Mouse (Mus musculus): ENCODE measurements at regions not wholly inside any gene's neighbourhood (a gene's known extent, or its start where the extent isn't known, plus 50 kb on each side); places are given as distances from the start of the nearest gene placed in this dataset.
"Not testable (repeated sequence)": the region's sequence is repeated elsewhere in the genome, so short reads cannot be mapped to it uniquely, and the experiment has no call there.

- Histone ChIP-seq H3K27me3 (no peaks in the 10 kb centered on the region), H3K4me2 (replicated peaks) (no peak overlapping the region), H3K9me3 (no peaks in the 10 kb centered on the region), H3K4me1 (no peaks in the 10 kb centered on the region), H3K9ac (no peak overlapping the region), H3K36me3 (no peaks in the 10 kb centered on the region), H3K4me3 (no peak overlapping the region), H3K27ac (no peak overlapping the region)
- no peak for ATAC-seq (ENCODE audit: insufficient number of reproducible peaks, insufficient read depth, low FRiP score, low TSS enrichment)
Observed at GRCm38 (mm10) chr4:18620361-18620760, 984.9 kb upstream of the Gm12353 start.

- Histone ChIP-seq H3K27me3 (no peaks in the 10 kb centered on the region), H3K4me3 (no peak overlapping the region), H3K4me1 (no peaks in the 10 kb centered on the region), H3K9ac (no peak overlapping the region), H3K4me2 (replicated peaks) (no peak overlapping the region), H3K27ac (no peak overlapping the region), H3K36me3 (no peaks in the 10 kb centered on the region), H3K9me3 (no peaks in the 10 kb centered on the region)
- ATAC-seq (ENCODE audit: insufficient number of reproducible peaks, insufficient read depth, low FRiP score, low TSS enrichment): no peak
- 82% methylated on average over 2 of the region's 2 CpGs for WGBS
Observed at GRCm38 (mm10) chr4:18639035-18639434, 966.2 kb upstream of the Gm12353 start.

- ATAC-seq (ENCODE audit: insufficient number of reproducible peaks, insufficient read depth, low FRiP score, low TSS enrichment): no peak
- no peak overlapping the region for H3K4me2 ChIP-seq (replicated peaks)
- H3K9ac ChIP-seq: no peak overlapping the region
- H3K36me3 ChIP-seq: no peaks in the 10 kb centered on the region
- no peak overlapping the region for H3K27ac ChIP-seq
- 38% methylated on average over 1 of the region's 1 CpGs for WGBS
- no peaks in the 10 kb centered on the region for H3K4me1 ChIP-seq
- no peak overlapping the region for H3K4me3 ChIP-seq
- no peaks in the 10 kb centered on the region for H3K27me3 ChIP-seq
- no peaks in the 10 kb centered on the region for H3K9me3 ChIP-seq
Observed at GRCm38 (mm10) chr4:18649153-18649552, 956.1 kb upstream of the Gm12353 start.

GRCm38 (mm10) chr4:18685891-18686544, 919.2 kb upstream of the Gm12353 start:
- Histone ChIP-seq H3K4me3 (no peak overlapping the region), H3K27me3 (no peaks in the 10 kb centered on the region), H3K27ac (no peak overlapping the region), H3K9ac (no peak overlapping the region), H3K9me3 (no peaks in the 10 kb centered on the region), H3K36me3 (no peaks in the 10 kb centered on the region), H3K4me2 (replicated peaks) (no peak overlapping the region), H3K4me1 (no peaks in the 10 kb centered on the region)
- WGBS: 81% methylated on average over 3 of the region's 3 CpGs
- ATAC-seq (ENCODE audit: insufficient number of reproducible peaks, insufficient read depth, low FRiP score, low TSS enrichment): no peak

GRCm38 (mm10) chr4:18694076-18694475, 911.2 kb upstream of the Gm12353 start:
- Histone ChIP-seq H3K4me3 (no peak overlapping the region), H3K9ac (no peak overlapping the region), H3K4me2 (replicated peaks) (no peak overlapping the region), H3K27ac (no peak overlapping the region), H3K36me3 (no peaks in the 10 kb centered on the region), H3K27me3 (no peaks in the 10 kb centered on the region), H3K9me3 (no peaks in the 10 kb centered on the region), H3K4me1 (no peaks in the 10 kb centered on the region)
- no peak for ATAC-seq (ENCODE audit: insufficient number of reproducible peaks, insufficient read depth, low FRiP score, low TSS enrichment)

GRCm38 (mm10) chr4:18696246-18696645, 909.0 kb upstream of the Gm12353 start:
- Histone ChIP-seq H3K4me1 (no peaks in the 10 kb centered on the region), H3K9ac (no peak overlapping the region), H3K4me2 (replicated peaks) (no peak overlapping the region), H3K4me3 (no peak overlapping the region), H3K27ac (no peak overlapping the region), H3K27me3 (no peaks in the 10 kb centered on the region), H3K9me3 (no peaks in the 10 kb centered on the region), H3K36me3 (no peaks in the 10 kb centered on the region)
- WGBS: 56% methylated on average over 3 of the region's 3 CpGs
- ATAC-seq (ENCODE audit: insufficient number of reproducible peaks, insufficient read depth, low FRiP score, low TSS enrichment): no peak

- no peaks in the 10 kb centered on the region for H3K4me1 ChIP-seq
- 35% methylated on average over 3 of the region's 3 CpGs for WGBS
- no peak overlapping the region for H3K4me2 ChIP-seq (replicated peaks)
- no peak overlapping the region for H3K27ac ChIP-seq
- H3K4me3 ChIP-seq: no peak overlapping the region
- H3K27me3 ChIP-seq: no peaks in the 10 kb centered on the region
- H3K36me3 ChIP-seq: no peaks in the 10 kb centered on the region
- no peaks in the 10 kb centered on the region for H3K9me3 ChIP-seq
- no peak overlapping the region for H3K9ac ChIP-seq
- ATAC-seq (ENCODE audit: insufficient number of reproducible peaks, insufficient read depth, low FRiP score, low TSS enrichment): no peak
Observed at GRCm38 (mm10) chr4:18744241-18744640, 861.0 kb upstream of the Gm12353 start.

- Histone ChIP-seq H3K4me3 (no peak overlapping the region), H3K9ac (no peak overlapping the region), H3K27ac (no peak overlapping the region), H3K4me2 (replicated peaks) (no peak overlapping the region), H3K9me3 (no peaks in the 10 kb centered on the region), H3K4me1 (no peaks in the 10 kb centered on the region), H3K36me3 (no peaks in the 10 kb centered on the region), H3K27me3 (no peaks in the 10 kb centered on the region)
- ATAC-seq (ENCODE audit: insufficient number of reproducible peaks, insufficient read depth, low FRiP score, low TSS enrichment): 0 out of 2 replicates have a peak, but pooled peaks have one; percentile 77
Observed at GRCm38 (mm10) chr4:18788398-18788797, 816.9 kb upstream of the Gm12353 start.

- Histone ChIP-seq H3K9me3 (no peaks in the 10 kb centered on the region), H3K9ac (no peak overlapping the region), H3K36me3 (no peaks in the 10 kb centered on the region), H3K27me3 (no peaks in the 10 kb centered on the region), H3K4me2 (replicated peaks) (no peak overlapping the region), H3K4me1 (no peaks in the 10 kb centered on the region), H3K4me3 (no peak overlapping the region), H3K27ac (no peak overlapping the region)
- ATAC-seq (ENCODE audit: insufficient number of reproducible peaks, insufficient read depth, low FRiP score, low TSS enrichment): no peak
- 47% methylated on average over 2 of the region's 2 CpGs for WGBS
Observed at GRCm38 (mm10) chr4:18795740-18796394, 809.4 kb upstream of the Gm12353 start.

GRCm38 (mm10) chr4:18796395-18796740, 808.9 kb upstream of the Gm12353 start:
- no peak overlapping the region for H3K9ac ChIP-seq
- H3K4me1 ChIP-seq: no peaks in the 10 kb centered on the region
- no peaks in the 10 kb centered on the region for H3K27me3 ChIP-seq
- 58% methylated on average over 2 of the region's 2 CpGs for WGBS
- no peak for ATAC-seq (ENCODE audit: insufficient number of reproducible peaks, insufficient read depth, low FRiP score, low TSS enrichment)
- no peaks in the 10 kb centered on the region for H3K36me3 ChIP-seq
- H3K4me3 ChIP-seq: no peak overlapping the region
- H3K27ac ChIP-seq: no peak overlapping the region
- H3K4me2 ChIP-seq (replicated peaks): no peak overlapping the region
- no peaks in the 10 kb centered on the region for H3K9me3 ChIP-seq

- not testable (repeated sequence) for H3K27me3 ChIP-seq; H3K9me3 ChIP-seq; H3K4me2 ChIP-seq (replicated peaks); H3K36me3 ChIP-seq; H3K9ac ChIP-seq; ATAC-seq (ENCODE audit: insufficient number of reproducible peaks, insufficient read depth, low FRiP score, low TSS enrichment); H3K27ac ChIP-seq; H3K4me3 ChIP-seq; H3K4me1 ChIP-seq
- WGBS: 85% methylated on average over 5 of the region's 5 CpGs
Observed at GRCm38 (mm10) chr4:18803109-18803508, 802.1 kb upstream of the Gm12353 start.
